Mouse (Mus musculus): ENCODE measurements around the gene Nae1.

GRCm38 (mm10) chr8:104540710-104541514, 6.5 kb upstream of the Nae1 start:
- TF ChIP-seq EP300 (optimal IDR thresholded peaks at IDR 0.05): no peak
- no peak for TF ChIP-seq CTCF (IDR thresholded peaks at IDR 0.05; ENCODE audit: low read depth)
